Mouse (Mus musculus): ENCODE measurements at regions not wholly inside any gene's neighbourhood (a gene's known extent, or its start where the extent isn't known, plus 50 kb on each side); places are given as distances from the start of the nearest gene placed in this dataset.
"Not testable (repeated sequence)": the region's sequence is repeated elsewhere in the genome, so short reads cannot be mapped to it uniquely, and the experiment has no call there.

DNA sequence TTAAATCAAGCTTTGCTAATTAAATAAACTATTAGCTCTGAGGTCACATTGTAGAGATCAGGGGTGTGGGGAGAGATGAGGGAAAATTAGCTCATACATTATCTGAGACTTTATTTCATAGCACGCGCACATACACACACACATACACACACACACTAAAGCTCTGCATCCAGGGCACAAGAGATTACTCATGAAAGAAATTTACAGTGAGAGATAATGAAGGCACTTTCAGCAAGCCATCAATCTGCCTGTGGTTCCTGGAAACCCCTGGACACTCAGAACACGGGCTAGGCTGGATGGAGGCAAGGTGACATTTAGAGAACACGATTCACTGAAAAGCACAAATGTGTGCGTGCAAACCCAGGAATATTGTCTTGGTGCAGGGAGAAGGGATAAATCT, 60.2 kb downstream of the Scg2 start:
- DNase-seq (ENCODE audit: low spot score), result no peak
- intact Hi-C loops (cut with DNase I), result no loop called here

DNA sequence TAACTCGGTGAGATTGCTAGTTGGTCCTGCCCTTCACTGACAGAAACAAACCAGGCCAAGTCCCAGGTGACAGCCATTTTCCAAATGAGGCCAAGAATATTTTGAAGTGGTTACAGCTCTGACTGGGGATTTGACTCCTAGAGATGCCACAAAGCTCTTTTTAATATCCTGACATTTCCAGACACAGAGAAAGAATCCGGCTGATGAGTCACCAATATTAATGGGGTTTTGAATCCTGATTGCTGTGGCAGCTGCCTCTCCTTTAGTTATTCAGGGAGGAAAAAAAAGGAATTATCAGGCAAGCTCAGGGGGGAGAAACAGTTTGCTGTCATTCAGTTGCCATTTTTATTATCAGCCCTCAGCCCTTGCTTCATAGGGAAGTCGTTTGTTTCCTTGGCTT, 65.1 kb downstream of the Scg2 start:
- intact Hi-C loops (cut with DNase I), result no loop called here
- DNase-seq (ENCODE audit: low spot score), result no peak

DNA sequence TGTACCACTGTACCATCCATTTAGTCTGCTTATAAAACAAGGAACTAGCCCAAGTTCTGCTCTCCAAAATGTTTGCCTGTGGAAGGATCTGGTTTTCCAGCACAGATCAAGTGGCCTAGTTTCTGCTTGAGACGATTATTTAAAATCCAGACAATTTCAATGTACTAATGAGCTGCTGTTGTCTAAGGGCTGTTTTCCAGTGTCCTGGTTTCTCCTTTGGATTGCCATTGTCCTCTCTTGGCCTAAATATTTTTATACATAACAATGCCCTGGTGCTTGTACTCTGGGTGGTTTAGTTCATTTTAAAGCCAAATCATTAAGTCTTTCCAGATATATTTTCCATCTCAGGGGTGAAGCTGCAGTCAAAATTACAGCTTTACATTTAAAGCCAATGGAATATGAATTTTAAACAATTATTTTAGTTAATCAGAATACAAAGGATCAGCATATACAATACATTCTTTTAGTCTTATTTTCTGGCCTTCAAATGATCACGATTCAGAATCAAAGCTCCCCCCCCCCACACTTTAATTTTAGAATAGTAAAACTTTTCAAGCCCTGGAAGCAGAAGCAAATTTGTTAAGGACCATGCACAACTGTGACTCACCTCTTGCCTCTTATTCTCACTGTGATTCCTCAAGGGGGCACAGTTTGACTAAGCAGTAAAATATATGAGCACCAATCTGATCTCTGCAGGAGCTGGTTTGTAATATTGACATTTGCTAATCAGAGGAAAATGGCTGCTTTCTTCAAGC, 82.5 kb downstream of the Scg2 start:
- no peak for DNase-seq (ENCODE audit: low spot score)
- intact Hi-C loops (cut with DNase I), result no loop called here

- intact Hi-C loops (cut with DNase I), result no loop called here
- DNase-seq (ENCODE audit: low spot score), result no peak
These were observed 93.4 kb downstream of the Scg2 start for GRCm38 (mm10) chr1:79346511-79346910.

DNA sequence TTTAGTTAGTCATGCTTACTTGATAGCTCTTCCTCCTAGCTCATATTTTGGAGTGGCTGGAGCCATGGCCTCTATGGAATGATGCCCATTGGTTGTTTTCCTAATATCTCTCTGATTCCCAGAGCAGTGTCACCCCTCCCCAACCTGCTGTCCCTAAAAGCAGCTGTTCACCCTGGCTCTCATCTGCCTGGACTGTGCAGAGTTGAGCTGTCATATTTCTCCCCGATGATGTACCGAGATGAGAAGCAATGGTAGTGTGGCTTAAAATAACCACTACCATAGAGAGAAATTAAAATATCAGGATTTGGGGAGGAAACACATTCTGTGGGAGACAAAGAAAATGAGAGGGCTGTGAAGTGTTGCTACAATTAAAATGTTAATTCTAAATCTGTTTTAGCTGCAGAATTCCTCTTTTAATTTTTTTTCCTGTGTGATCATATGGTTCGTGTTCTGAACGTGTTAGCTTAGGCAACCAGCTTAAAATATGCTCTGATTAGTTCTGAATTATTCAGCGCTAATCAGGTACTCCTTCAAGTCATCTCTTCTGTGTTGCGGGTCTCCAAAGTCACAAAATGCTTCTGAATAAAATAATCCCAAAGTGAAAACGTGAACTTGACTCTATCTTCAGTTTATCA, 104.3 kb downstream of the Scg2 start:
- DNase-seq (ENCODE audit: low spot score), result no peak
- intact Hi-C loops (cut with DNase I), result no loop called here

GRCm38 (mm10) chr1:79317194-79317593, 122.7 kb downstream of the Scg2 start:
- intact Hi-C loops (cut with DNase I), result no loop called here
- no peak for DNase-seq (ENCODE audit: low spot score)

- no peak for DNase-seq (ENCODE audit: low spot score)
- intact Hi-C loops (cut with DNase I), result no loop called here
These were observed 125.1 kb downstream of the Scg2 start for GRCm38 (mm10) chr1:79314774-79315173.

DNA sequence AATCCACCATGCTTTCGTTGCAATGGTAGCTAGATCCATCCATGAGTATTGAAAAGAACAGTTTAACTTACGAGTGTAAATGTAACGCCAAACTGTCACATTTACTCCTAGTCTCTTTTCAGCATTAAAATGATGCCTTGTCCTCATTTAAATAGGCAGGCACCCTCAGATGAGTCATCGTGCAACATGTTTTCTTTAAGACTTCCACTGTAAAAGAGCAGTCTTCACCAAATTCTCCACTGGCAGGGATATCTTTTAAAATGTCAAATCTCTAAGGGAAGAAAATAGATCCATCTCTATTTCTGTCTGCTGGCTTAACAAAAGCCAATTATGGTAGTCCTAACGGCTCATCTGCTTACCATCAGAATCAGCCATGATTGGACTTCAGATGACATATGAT, 127.8 kb downstream of the Scg2 start:
- DNase-seq (ENCODE audit: low spot score), result no peak
- intact Hi-C loops (cut with DNase I), result no loop called here

- intact Hi-C loops (cut with DNase I), result no loop called here
- DNase-seq (ENCODE audit: low spot score), result no peak
These were observed 136.3 kb downstream of the Scg2 start for GRCm38 (mm10) chr1:79303602-79304001.

DNA sequence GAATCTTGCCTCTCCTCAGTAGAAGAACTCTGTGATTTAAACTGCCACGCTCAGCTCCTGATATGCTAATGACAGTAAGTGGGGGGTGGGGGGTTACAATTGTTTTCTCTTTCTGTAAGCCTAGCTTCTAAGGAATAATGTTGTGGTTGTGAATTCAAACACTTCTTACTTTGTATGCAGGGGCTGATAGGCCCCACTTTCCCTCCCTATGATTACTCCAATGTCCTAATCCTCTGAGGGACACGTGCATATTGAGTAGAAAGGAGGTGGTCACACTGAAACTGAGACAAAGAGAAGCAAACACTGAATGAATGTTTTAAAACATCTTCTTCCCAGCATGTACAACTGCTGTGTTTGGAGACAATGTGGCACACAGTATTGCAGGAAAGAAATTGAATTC, 140.3 kb downstream of the Scg2 start:
- intact Hi-C loops (cut with DNase I), result no loop called here
- no peak for DNase-seq (ENCODE audit: low spot score)

DNA sequence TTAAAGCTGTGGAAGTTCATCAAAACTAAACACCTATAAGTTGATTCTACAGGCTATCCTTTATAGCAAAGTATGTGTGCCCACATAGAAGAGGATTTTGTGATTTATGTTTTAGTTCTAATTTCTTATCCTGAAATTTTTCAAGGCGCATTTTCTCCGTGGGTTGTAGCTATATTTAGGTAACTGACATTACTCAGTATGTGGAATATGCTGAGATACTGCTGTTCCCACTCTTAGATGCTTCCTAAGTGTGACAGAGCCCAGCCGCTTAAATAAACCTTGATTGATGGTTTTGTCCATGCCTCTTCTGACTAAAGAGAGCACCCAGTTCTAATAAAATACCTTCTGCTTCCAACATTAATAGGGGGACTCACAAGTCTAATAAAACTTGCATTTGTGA, 180.2 kb downstream of the Scg2 start:
- no peak for DNase-seq (ENCODE audit: low spot score)

GRCm38 (mm10) chr1:79212970-79213369, 226.9 kb downstream of the Scg2 start:
- DNase-seq (ENCODE audit: low spot score), result no peak
- intact Hi-C loops (cut with DNase I), result no loop called here

More for the DNA sequence above, 180.2 kb downstream of the Scg2 start:
- intact Hi-C loops (cut with DNase I), result no loop called here

- intact Hi-C loops (cut with DNase I), result no loop called here
- DNase-seq (ENCODE audit: low spot score), result no peak
These were observed 227.4 kb downstream of the Scg2 start for GRCm38 (mm10) chr1:79212471-79212870.

GRCm38 (mm10) chr1:79211981-79212380, 227.9 kb downstream of the Scg2 start:
- intact Hi-C loops (cut with DNase I); DNase-seq (ENCODE audit: low spot score): not testable (repeated sequence)

DNA sequence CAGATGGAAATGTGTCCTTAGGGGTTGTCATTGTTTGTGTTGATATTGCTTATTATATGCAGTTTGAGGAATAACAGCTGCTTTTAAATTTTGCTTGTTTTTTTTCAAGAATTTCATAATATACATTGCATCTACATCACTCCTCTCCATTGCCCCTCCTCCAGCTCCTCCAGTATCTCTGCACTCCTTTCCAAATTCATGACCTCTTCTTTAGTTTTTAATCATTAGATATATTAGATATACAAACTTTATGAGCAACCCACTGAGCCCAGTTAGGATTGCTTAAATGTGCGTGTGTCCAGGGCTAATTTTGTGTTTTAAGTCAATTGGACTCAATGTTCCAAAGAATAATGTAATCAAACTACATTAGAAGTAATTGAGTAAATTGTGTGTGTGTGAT, 232.7 kb downstream of the Scg2 start:
- intact Hi-C loops (cut with DNase I), result no loop called here
- no peak for DNase-seq (ENCODE audit: low spot score)

- intact Hi-C loops (cut with DNase I), result loop anchor here (10.0 kb wide), 1 partner anchor 473 kb away; no protein-coding TSS in a partner anchor
- DNase-seq (ENCODE audit: low spot score), result no peak
These were observed 242.2 kb downstream of the Scg2 start for GRCm38 (mm10) chr1:79197682-79198081.

DNA sequence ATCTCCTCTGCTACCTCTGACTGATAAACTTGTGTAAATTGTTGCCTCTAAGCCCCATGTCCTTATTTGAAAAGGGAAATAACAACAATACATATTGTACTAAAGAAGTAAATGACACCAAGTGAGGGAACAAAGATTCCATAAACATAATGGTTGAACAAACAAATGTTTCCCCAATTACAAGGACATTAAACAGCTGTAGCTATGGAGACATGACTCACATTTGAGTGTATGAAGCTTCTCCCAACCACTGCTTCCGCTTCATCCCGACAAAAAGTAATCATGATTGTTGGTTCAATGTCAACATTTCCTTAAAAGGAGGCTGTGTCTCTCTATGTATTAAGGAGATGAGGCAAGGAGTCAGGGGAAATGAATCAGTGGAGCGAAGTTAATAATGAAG, 248.9 kb downstream of the Scg2 start:
- no peak for DNase-seq (ENCODE audit: low spot score)
- intact Hi-C loops (cut with DNase I), result loop anchor here (10.0 kb wide), 1 partner anchor 466 kb away; no protein-coding TSS in a partner anchor

GRCm38 (mm10) chr1:79183534-79184411, 256.1 kb downstream of the Scg2 start:
- DNase-seq (ENCODE audit: low spot score), result no peak
- intact Hi-C loops (cut with DNase I), result no loop called here

- no peak for DNase-seq (ENCODE audit: low spot score)
- intact Hi-C loops (cut with DNase I), result no loop called here
These were observed 295.8 kb downstream of the Scg2 start for GRCm38 (mm10) chr1:79144113-79144512.
